Mouse (Mus musculus): Measurements from ENCODE around the gene Por. TPM values are rescaled to one million over a fixed set of nuclear protein-coding genes. Genes with fewer than 3 reads are reported as not detected.
A peak's percentile ranks its signal among the peaks of the same experiment; 100 is the strongest.

Por gene
- polyA plus RNA-seq, 1 experiment, result 361 TPM

DNA sequence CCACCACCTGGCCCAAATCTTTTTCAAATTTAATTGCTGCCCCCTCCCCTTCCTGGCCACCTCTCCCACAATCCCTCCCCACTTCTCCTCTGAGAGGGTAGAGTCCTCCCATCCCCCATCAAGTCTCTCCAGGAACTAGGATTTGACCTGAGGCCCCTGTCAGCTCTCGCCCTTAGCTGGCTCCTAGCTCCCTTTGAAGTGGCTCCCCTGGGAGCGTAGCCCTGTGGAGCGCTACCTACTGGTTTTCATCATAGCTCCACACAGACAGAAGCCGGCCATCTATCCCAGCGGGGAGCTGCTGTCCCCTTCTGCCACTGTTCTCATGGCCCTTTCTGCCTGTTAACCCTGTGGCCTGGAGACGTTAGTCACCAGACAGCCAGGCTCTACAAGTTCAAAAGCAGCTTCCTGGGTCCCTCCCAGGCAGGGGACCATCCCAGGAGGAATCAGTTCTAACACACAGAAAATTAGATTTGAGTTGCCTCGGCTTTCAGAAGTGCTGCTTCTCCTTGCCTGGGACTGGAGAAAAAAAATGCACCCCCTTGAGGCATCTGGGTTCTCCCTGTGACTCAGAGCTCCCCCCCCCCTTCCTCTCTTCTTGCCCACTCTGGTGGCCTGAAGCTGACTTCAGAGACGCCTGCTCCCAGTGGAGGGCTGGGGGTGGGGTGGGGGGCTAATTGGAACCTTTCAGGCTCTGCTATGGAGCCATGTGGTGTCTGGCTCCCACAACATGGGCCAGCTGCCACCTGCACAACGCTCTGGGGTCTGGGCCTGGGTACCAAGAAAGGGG is 54.9 kb downstream of the Por start:
- Histone ChIP-seq H3K27ac (ENCODE audit: insufficient read depth, low read depth, low read length) (no peak overlapping the region), H3K4me3 (ENCODE audit: insufficient read depth, low read depth, low read length) (no peak overlapping the region), H3K27me3 (replicated peaks; ENCODE audit: control insufficient read depth, insufficient read depth, low read length) (no peaks in the 10 kb centered on the region), H3K36me3 (ENCODE audit: control insufficient read depth, insufficient read depth, low read length) (peaks cover under 1% of the 10 kb centered on the region; the same call in 1 of the 2 replicates), H3K4me1 (ENCODE audit: control insufficient read depth, insufficient read depth, low read length) (peaks cover 31% of the 10 kb centered on the region)
- DNase-seq, result no peak
- TF ChIP-seq POLR2A (IDR thresholded peaks at IDR 0.05; ENCODE audit: low read depth, low read length), result no peak
- no peak for TF ChIP-seq CTCF (conservative IDR thresholded peaks at IDR 0.05; ENCODE audit: insufficient read depth, insufficient read length, low read depth, low read length)
- 41% methylated on average over 9 of the region's 9 CpGs for WGBS

GRCm38 (mm10) chr5:135725391-135725841 is 55.6 kb downstream of the Por start:
- peaks cover 27% of the 10 kb centered on the region for H3K4me1 ChIP-seq (ENCODE audit: control insufficient read depth, insufficient read depth, low read length)
- WGBS, result 48% methylated on average over 8 of the region's 8 CpGs
- H3K4me3 ChIP-seq (ENCODE audit: insufficient read depth, low read depth, low read length), result no peak overlapping the region
- no peak overlapping the region for H3K27ac ChIP-seq (ENCODE audit: insufficient read depth, low read depth, low read length)
- TF ChIP-seq POLR2A (IDR thresholded peaks at IDR 0.05; ENCODE audit: low read depth, low read length) (no peak), CTCF (conservative IDR thresholded peaks at IDR 0.05; ENCODE audit: insufficient read depth, insufficient read length, low read depth, low read length) (no peak)
- H3K27me3 ChIP-seq (replicated peaks; ENCODE audit: control insufficient read depth, insufficient read depth, low read length), result no peaks in the 10 kb centered on the region
- H3K36me3 ChIP-seq (ENCODE audit: control insufficient read depth, insufficient read depth, low read length), result peaks cover 3% of the 10 kb centered on the region; the same call in 1 of the 2 replicates
- peak; percentile 48 for DNase-seq

DNA sequence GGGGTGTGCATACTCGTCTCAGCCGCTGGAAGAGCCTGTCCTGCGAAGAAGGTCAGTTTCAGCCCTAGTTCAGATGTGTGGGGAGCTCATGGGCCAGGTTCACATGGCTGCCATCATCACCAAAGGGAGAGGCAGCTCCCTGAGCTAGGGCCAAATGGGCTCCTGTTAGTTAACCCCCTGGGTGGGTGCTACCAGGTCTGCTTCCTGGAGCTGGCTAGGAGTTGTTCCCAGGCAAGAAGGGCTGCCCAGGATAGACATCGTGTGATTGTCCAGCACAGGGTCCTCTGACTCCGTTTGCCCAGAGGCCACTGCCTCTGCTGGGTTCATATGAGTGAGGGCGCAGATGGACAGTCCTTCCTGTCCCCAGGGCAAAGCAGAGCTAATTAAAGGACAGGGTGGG is 56.2 kb downstream of the Por start:
- WGBS, result 60% methylated on average over 6 of the region's 6 CpGs
- Histone ChIP-seq H3K27me3 (replicated peaks; ENCODE audit: control insufficient read depth, insufficient read depth, low read length) (no peaks in the 10 kb centered on the region), H3K4me3 (ENCODE audit: insufficient read depth, low read depth, low read length) (no peak overlapping the region), H3K4me1 (ENCODE audit: control insufficient read depth, insufficient read depth, low read length) (peaks cover 26% of the 10 kb centered on the region), H3K27ac (ENCODE audit: insufficient read depth, low read depth, low read length) (no peak overlapping the region), H3K36me3 (ENCODE audit: control insufficient read depth, insufficient read depth, low read length) (peaks cover 5% of the 10 kb centered on the region)
- no peak for TF ChIP-seq CTCF (conservative IDR thresholded peaks at IDR 0.05; ENCODE audit: insufficient read depth, insufficient read length, low read depth, low read length)
- TF ChIP-seq POLR2A (IDR thresholded peaks at IDR 0.05; ENCODE audit: low read depth, low read length), result no peak
- no peak for DNase-seq

- WGBS, result 61% methylated on average over 2 of the region's 2 CpGs
- Histone ChIP-seq H3K36me3 (ENCODE audit: control insufficient read depth, insufficient read depth, low read length) (peaks cover 8% of the 10 kb centered on the region), H3K27me3 (replicated peaks; ENCODE audit: control insufficient read depth, insufficient read depth, low read length) (no peaks in the 10 kb centered on the region), H3K27ac (ENCODE audit: insufficient read depth, low read depth, low read length) (0 out of 2 replicates have a peak overlapping the region, but pooled peaks have one; percentile 9), H3K4me1 (ENCODE audit: control insufficient read depth, insufficient read depth, low read length) (peaks cover 26% of the 10 kb centered on the region), H3K4me3 (ENCODE audit: insufficient read depth, low read depth, low read length) (no peak overlapping the region)
- peak; percentile 77 for DNase-seq
- no peak for TF ChIP-seq POLR2A (IDR thresholded peaks at IDR 0.05; ENCODE audit: low read depth, low read length)
- no peak for TF ChIP-seq CTCF (conservative IDR thresholded peaks at IDR 0.05; ENCODE audit: insufficient read depth, insufficient read length, low read depth, low read length)
These were observed 57.0 kb downstream of the Por start for GRCm38 (mm10) chr5:135726641-135727346.

- Histone ChIP-seq H3K36me3 (ENCODE audit: control insufficient read depth, insufficient read depth, low read length) (peaks cover 8% of the 10 kb centered on the region), H3K27ac (ENCODE audit: insufficient read depth, low read depth, low read length) (no peak overlapping the region), H3K4me1 (ENCODE audit: control insufficient read depth, insufficient read depth, low read length) (peaks cover 20% of the 10 kb centered on the region), H3K27me3 (replicated peaks; ENCODE audit: control insufficient read depth, insufficient read depth, low read length) (no peaks in the 10 kb centered on the region), H3K4me3 (ENCODE audit: insufficient read depth, low read depth, low read length) (no peak overlapping the region)
- no peak for TF ChIP-seq POLR2A (IDR thresholded peaks at IDR 0.05; ENCODE audit: low read depth, low read length)
- no peak for TF ChIP-seq CTCF (conservative IDR thresholded peaks at IDR 0.05; ENCODE audit: insufficient read depth, insufficient read length, low read depth, low read length)
- WGBS, result 92% methylated on average over 9 of the region's 9 CpGs
- no peak for DNase-seq
These were observed 58.0 kb downstream of the Por start for GRCm38 (mm10) chr5:135727871-135728270.

DNA sequence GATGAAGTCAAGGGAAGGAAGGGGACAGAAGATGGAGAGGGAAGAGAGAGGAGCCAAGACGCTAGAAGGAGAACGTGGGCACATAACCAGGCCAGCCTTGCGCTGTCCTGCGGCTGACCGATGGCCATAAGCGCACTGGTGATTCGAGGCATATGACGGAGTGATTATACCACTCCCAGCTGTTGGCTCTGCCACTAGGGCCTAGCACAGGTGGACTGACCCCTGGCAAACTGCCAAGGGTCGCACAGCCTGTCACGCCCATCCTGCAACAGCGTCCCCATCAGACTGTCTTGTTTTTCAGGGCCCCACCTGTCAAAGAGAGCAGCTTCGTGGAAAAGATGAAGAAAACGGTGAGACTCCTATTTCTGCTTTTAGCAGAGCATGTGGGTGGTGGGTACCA is 58.5 kb downstream of the Por start:
- Histone ChIP-seq H3K27ac (ENCODE audit: insufficient read depth, low read depth, low read length) (no peak overlapping the region), H3K36me3 (ENCODE audit: control insufficient read depth, insufficient read depth, low read length) (peaks cover 8% of the 10 kb centered on the region), H3K27me3 (replicated peaks; ENCODE audit: control insufficient read depth, insufficient read depth, low read length) (no peaks in the 10 kb centered on the region), H3K4me1 (ENCODE audit: control insufficient read depth, insufficient read depth, low read length) (peaks cover 17% of the 10 kb centered on the region), H3K4me3 (ENCODE audit: insufficient read depth, low read depth, low read length) (no peak overlapping the region)
- no peak for DNase-seq
- no peak for TF ChIP-seq POLR2A (IDR thresholded peaks at IDR 0.05; ENCODE audit: low read depth, low read length)
- no peak for TF ChIP-seq CTCF (conservative IDR thresholded peaks at IDR 0.05; ENCODE audit: insufficient read depth, insufficient read length, low read depth, low read length)
- 76% methylated on average over 13 of the region's 13 CpGs for WGBS

GRCm38 (mm10) chr5:135729351-135729750 is 59.5 kb downstream of the Por start:
- 92% methylated on average over 13 of the region's 13 CpGs for WGBS
- H3K27me3 ChIP-seq (replicated peaks; ENCODE audit: control insufficient read depth, insufficient read depth, low read length), result no peaks in the 10 kb centered on the region
- peaks cover 14% of the 10 kb centered on the region for H3K36me3 ChIP-seq (ENCODE audit: control insufficient read depth, insufficient read depth, low read length)
- peaks cover 15% of the 10 kb centered on the region for H3K4me1 ChIP-seq (ENCODE audit: control insufficient read depth, insufficient read depth, low read length)
- H3K27ac ChIP-seq (ENCODE audit: insufficient read depth, low read depth, low read length), result no peak overlapping the region
- DNase-seq, result no peak
- TF ChIP-seq CTCF (conservative IDR thresholded peaks at IDR 0.05; ENCODE audit: insufficient read depth, insufficient read length, low read depth, low read length), result no peak
- H3K4me3 ChIP-seq (ENCODE audit: insufficient read depth, low read depth, low read length), result no peak overlapping the region

Measured in kidney, adult 2 months (tissue).